Mouse (Mus musculus) embryonic facial prominence, embryonic 12.5 days (tissue): ENCODE measurements around the gene Rnf17. TPM values are rescaled to one million over a fixed set of nuclear protein-coding genes. Genes with fewer than 3 reads are reported as not detected.
A peak's percentile ranks its signal among the peaks of the same experiment; 100 is the strongest.

Source experiments
- ATAC-seq: fragments of 200-750 bp; cut with Nextera tagmentation; 2 replicates; pipeline ENCODE4 v1.8.0; 2017; ENCODE audit not compliant: insufficient number of reproducible peaks, insufficient read depth, low FRiP score, low TSS enrichment
- H3K27ac ChIP-seq: fragments of 300-500 bp; sonication (generic); 2 replicates; pipeline ENCODE4 v1.5.1; 2016; ENCODE audit warnings: mild to moderate bottlenecking
- H3K27me3 ChIP-seq: fragments of 300-500 bp; sonication (generic); 2 replicates; pipeline ENCODE4 v1.6.1; 2016; ENCODE audit warnings: mild to moderate bottlenecking, moderate library complexity
- H3K36me3 ChIP-seq: fragments of 300-500 bp; sonication (generic); 2 replicates; pipeline ENCODE4 v1.6.1; 2016; ENCODE audit warnings: mild to moderate bottlenecking
- H3K4me1 ChIP-seq: fragments of 300-500 bp; sonication (generic); 2 replicates; pipeline ENCODE4 v1.6.1; 2016
- H3K4me2 ChIP-seq: fragments of 300-500 bp; sonication (generic); replicated peaks from 2 replicates; pipeline ENCODE4 v1.6.1; 2016; ENCODE audit warnings: mild to moderate bottlenecking, moderate library complexity
- H3K4me3 ChIP-seq: fragments of 300-500 bp; sonication (generic); 2 replicates; pipeline ENCODE4 v1.5.1; 2016; ENCODE audit warnings: mild to moderate bottlenecking
- H3K9ac ChIP-seq: fragments of 300-500 bp; sonication (generic); 2 replicates; pipeline ENCODE4 v1.6.1; 2016; ENCODE audit warnings: mild to moderate bottlenecking, moderate library complexity
- H3K9me3 ChIP-seq: fragments of 300-500 bp; sonication (generic); 2 replicates; pipeline ENCODE4 v1.6.1; 2016; ENCODE audit warnings: mild to moderate bottlenecking, moderate library complexity
- WGBS: fragments of 180-500 bp; shearing (Covaris S2); methylation state at CpG from one replicate; pipeline ENCODE4 v1.1.7; 2016; 5-methylcytosine and 5-hydroxymethylcytosine counted together
- polyA plus RNA-seq: library from polyadenylated mRNA; unstranded; fragments of >200 nt; fragmentation: Nextera tagmentation; extraction: Ambion mirVana; gene quantifications from 2 replicates; pipeline ENCODE4 v1.2.1, GENCODE M21; 2016

Gene Rnf17
- polyA plus RNA-seq, 1 experiment from 2014 or later, result 2.5 TPM

DNA sequence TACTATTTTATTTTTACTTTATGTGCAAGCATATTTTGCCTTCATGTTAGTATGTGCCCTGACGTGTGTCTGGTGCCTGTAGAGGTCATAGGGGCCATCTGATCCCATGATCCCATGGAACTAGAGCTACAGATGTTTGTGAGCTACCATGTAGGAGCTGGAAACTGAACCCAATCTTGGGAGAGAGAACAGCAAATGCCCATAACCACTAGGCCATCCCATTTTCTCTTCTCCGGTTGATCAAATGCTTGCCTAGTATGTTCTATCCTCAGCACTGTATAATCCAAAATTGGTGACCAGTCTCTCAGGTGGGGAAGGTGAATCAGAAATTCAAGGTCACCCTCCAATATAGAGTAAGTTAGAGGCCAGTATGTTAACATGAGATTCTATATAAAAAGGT is 170.2 kb downstream of the Rnf17 start:
- H3K4me2 ChIP-seq, result peak overlapping the region; percentile 55; the same call in 1 of the 2 replicates
- peaks cover 14% of the 10 kb centered on the region; the same call in 1 of the 2 replicates for H3K4me1 ChIP-seq
- 69% methylated on average over 2 of the region's 2 CpGs for WGBS
- no peaks in the 10 kb centered on the region for H3K36me3 ChIP-seq
- H3K27me3 ChIP-seq, result no peaks in the 10 kb centered on the region
- no peak overlapping the region for H3K9ac ChIP-seq
- no peak overlapping the region for H3K4me3 ChIP-seq
- H3K9me3 ChIP-seq, result no peaks in the 10 kb centered on the region
- no peak overlapping the region for H3K27ac ChIP-seq
- no peak for ATAC-seq

Other genes starting within 250 kb of the Rnf17 start
- not detected in 2 replicates for gene Gzmg, start 243.0 kb upstream of the Rnf17 start, polyA plus RNA-seq
- gene Gzmn, start 228.0 kb upstream of the Rnf17 start, polyA plus RNA-seq, result not detected in 2 replicates
- not detected in 2 replicates for gene Gzmf, start 191.2 kb upstream of the Rnf17 start, polyA plus RNA-seq
- not detected in 2 replicates for gene Gzmc, start 167.9 kb upstream of the Rnf17 start, polyA plus RNA-seq
- gene Gzmb, start 140.3 kb upstream of the Rnf17 start, polyA plus RNA-seq, result 0.22 TPM in 1 of 2 replicates, not detected in the other
- gene Atp12a, start 37.5 kb upstream of the Rnf17 start, polyA plus RNA-seq, result 0.15 TPM in 1 of 2 replicates, not detected in the other
- gene Cenpj, start 172.8 kb downstream of the Rnf17 start, polyA plus RNA-seq, result 15.0 and 17.0 TPM in 2 replicates
- 2.0 and 2.6 TPM in 2 replicates for gene Parp4, start 173.0 kb downstream of the Rnf17 start, polyA plus RNA-seq